Comparison of ENCODE assay signal across 24 mouse cellular contexts in genomic region chr4:127747876-127748275, GRCm38 (mm10).
A peak's percentile ranks its signal among the peaks of the same experiment; 100 is the strongest.
DNase-seq lines count a peak whose midpoint lies in the region; ATAC-seq lines count a peak whose summit lies in the region.
"Had no signal": no experiment of that assay in that cellular context is flagged by ENCODE, and none has a peak within 500 bp of the region (broad histone marks: within the 10 kb centered on the region; RNA-seq: fewer than 3 reads in every experiment).

No protein-coding gene starts in this region.

- H3K27me3 ChIP-seq in intestine, embryonic 14.5 days (replicated peaks; ENCODE audit: control insufficient read depth, insufficient read depth, low read length): no peaks in the 10 kb centered on the region
- H3K27me3 ChIP-seq in intestine, embryonic 15.5 days (replicated peaks): no peaks in the 10 kb centered on the region
- H3K27me3 ChIP-seq in midbrain, embryonic 15.5 days (replicated peaks): no peaks in the 10 kb centered on the region
- H3K27me3 ChIP-seq: embryonic facial prominence, embryonic 12.5 days; heart, embryonic 12.5 days; limb, embryonic 13.5 days; midbrain, embryonic 13.5 days had no signal

- H3K4me2 ChIP-seq in intestine, embryonic 14.5 days (ENCODE audit: low read length): no peak overlapping the region
- H3K4me2 ChIP-seq in intestine, embryonic 15.5 days (replicated peaks): no peak overlapping the region
- no peak overlapping the region for H3K4me2 ChIP-seq in midbrain, embryonic 15.5 days
- H3K4me2 ChIP-seq: embryonic facial prominence, embryonic 12.5 days; heart, embryonic 12.5 days; limb, embryonic 13.5 days; midbrain, embryonic 13.5 days had no signal

- no peaks in the 10 kb centered on the region for H3K9me3 ChIP-seq in intestine, embryonic 14.5 days (ENCODE audit: control insufficient read depth, low read length)
- H3K9me3 ChIP-seq in intestine, embryonic 15.5 days: no peaks in the 10 kb centered on the region
- H3K9me3 ChIP-seq in midbrain, embryonic 15.5 days: no peaks in the 10 kb centered on the region
- H3K9me3 ChIP-seq: embryonic facial prominence, embryonic 12.5 days; limb, embryonic 13.5 days had no signal

- ATAC-seq in intestine, embryonic 14.5 days (replicated peaks; ENCODE audit: low FRiP score, low TSS enrichment, low read depth): no peak
- ATAC-seq in intestine, embryonic 15.5 days: no peak
- ATAC-seq in midbrain, embryonic 15.5 days (replicated peaks): no peak
- ATAC-seq: CD4-positive, CD25-positive, alpha-beta regulatory T cell, adult 4 months; forebrain, postnatal 0 days; hindbrain, embryonic 16.5 days; midbrain, embryonic 13.5 days had no signal

- DNase-seq in adrenal gland, adult (ENCODE audit: inconsistent age in 2 of 2, low spot score in 1 of 2): peak; percentile 55 to 71
- no peak for DNase-seq in adrenal gland, postnatal 4 days (ENCODE audit: low spot score in 2 of 2)
- peak; percentile 38 for DNase-seq in intestine, embryonic 14.5 days (ENCODE audit: low spot score)
- DNase-seq in adrenal gland, postnatal 25 days: peak; percentile 59
- peak; percentile 47 to 73 for DNase-seq in cerebellum, postnatal 25 days
- DNase-seq in lung, postnatal 25 days (ENCODE audit: low spot score): no peak
- DNase-seq: forebrain, postnatal 0 days; gastrocnemius, postnatal 36 days; heart, postnatal 36 days; kidney, adult 18-20 months; kidney, postnatal 36 days; layer of hippocampus, adult 9-11 months; lung, adult 18-20 months; thymus, postnatal 4 days had no signal

- H3K27ac ChIP-seq in intestine, embryonic 14.5 days (ENCODE audit: low read depth): no peak overlapping the region
- no peak overlapping the region for H3K27ac ChIP-seq in intestine, embryonic 15.5 days
- no peak overlapping the region for H3K27ac ChIP-seq in midbrain, embryonic 15.5 days
- H3K27ac ChIP-seq: embryonic facial prominence, embryonic 12.5 days; limb, embryonic 13.5 days; macrophage; midbrain, embryonic 13.5 days had no signal

- 82% methylated on average over 5 of the region's 5 CpGs for WGBS in intestine, embryonic 14.5 days
- 81% methylated on average over 5 of the region's 5 CpGs for WGBS in intestine, embryonic 15.5 days
- 83% methylated on average over 5 of the region's 5 CpGs for WGBS in midbrain, embryonic 15.5 days

- no peak overlapping the region for H3K9ac ChIP-seq in intestine, embryonic 14.5 days (ENCODE audit: low read length)
- H3K9ac ChIP-seq in intestine, embryonic 15.5 days: no peak overlapping the region
- H3K9ac ChIP-seq in midbrain, embryonic 15.5 days: no peak overlapping the region
- H3K9ac ChIP-seq: embryonic facial prominence, embryonic 12.5 days; forebrain, postnatal 0 days; heart, embryonic 12.5 days; limb, embryonic 13.5 days; midbrain, embryonic 13.5 days had no signal

- H3K36me3 ChIP-seq in intestine, embryonic 14.5 days (ENCODE audit: control insufficient read depth, insufficient read depth, low read length): no peaks in the 10 kb centered on the region
- H3K36me3 ChIP-seq in intestine, embryonic 15.5 days: no peaks in the 10 kb centered on the region
- H3K36me3 ChIP-seq in midbrain, embryonic 15.5 days (replicated peaks): no peaks in the 10 kb centered on the region
- H3K36me3 ChIP-seq: embryonic facial prominence, embryonic 12.5 days; G1E; heart, embryonic 12.5 days; limb, embryonic 13.5 days; midbrain, embryonic 13.5 days had no signal

- no peak overlapping the region for H3K4me3 ChIP-seq in intestine, embryonic 14.5 days (ENCODE audit: low read depth, low read length)
- H3K4me3 ChIP-seq in intestine, embryonic 15.5 days (replicated peaks): no peak overlapping the region
- H3K4me3 ChIP-seq in midbrain, embryonic 15.5 days: no peak overlapping the region
- H3K4me3 ChIP-seq: embryonic facial prominence, embryonic 12.5 days; heart, embryonic 12.5 days; limb, embryonic 13.5 days; midbrain, embryonic 13.5 days had no signal

- H3K4me1 ChIP-seq in intestine, embryonic 14.5 days (replicated peaks; ENCODE audit: control insufficient read depth, insufficient read depth, low read length): no peaks in the 10 kb centered on the region
- no peaks in the 10 kb centered on the region for H3K4me1 ChIP-seq in intestine, embryonic 15.5 days (replicated peaks)
- no peaks in the 10 kb centered on the region for H3K4me1 ChIP-seq in midbrain, embryonic 15.5 days
- H3K4me1 ChIP-seq: embryonic facial prominence, embryonic 12.5 days; heart, embryonic 12.5 days; limb, embryonic 13.5 days; midbrain, embryonic 13.5 days had no signal

Comparison
In these comparisons a context has a peak if more than half of its experiments do, and no peak if none do; other contexts are left out.
1. DNase-seq: peak in adrenal gland, adult (2 of 2), intestine, embryonic 14.5 days (single experiment), adrenal gland, postnatal 25 days (single experiment) and cerebellum, postnatal 25 days (2 of 2); none in adrenal gland, postnatal 4 days (0 of 2) and lung, postnatal 25 days (single experiment).